Mouse (Mus musculus) liver, embryonic 14.5 days (tissue): Measurements from ENCODE around the gene Dnajc14.

Source experiments
- CTCF ChIP-seq: IDR thresholded peaks from 2 replicates; pipeline ENCODE4 v1.5.1; 2016; ENCODE audit warnings: antibody characterized with exemption, low read depth, control low read depth
- EP300 ChIP-seq: IDR thresholded peaks from 2 replicates; pipeline ENCODE4 v1.6.1; 2016; ENCODE audit warnings: antibody characterized with exemption, low read depth

DNA sequence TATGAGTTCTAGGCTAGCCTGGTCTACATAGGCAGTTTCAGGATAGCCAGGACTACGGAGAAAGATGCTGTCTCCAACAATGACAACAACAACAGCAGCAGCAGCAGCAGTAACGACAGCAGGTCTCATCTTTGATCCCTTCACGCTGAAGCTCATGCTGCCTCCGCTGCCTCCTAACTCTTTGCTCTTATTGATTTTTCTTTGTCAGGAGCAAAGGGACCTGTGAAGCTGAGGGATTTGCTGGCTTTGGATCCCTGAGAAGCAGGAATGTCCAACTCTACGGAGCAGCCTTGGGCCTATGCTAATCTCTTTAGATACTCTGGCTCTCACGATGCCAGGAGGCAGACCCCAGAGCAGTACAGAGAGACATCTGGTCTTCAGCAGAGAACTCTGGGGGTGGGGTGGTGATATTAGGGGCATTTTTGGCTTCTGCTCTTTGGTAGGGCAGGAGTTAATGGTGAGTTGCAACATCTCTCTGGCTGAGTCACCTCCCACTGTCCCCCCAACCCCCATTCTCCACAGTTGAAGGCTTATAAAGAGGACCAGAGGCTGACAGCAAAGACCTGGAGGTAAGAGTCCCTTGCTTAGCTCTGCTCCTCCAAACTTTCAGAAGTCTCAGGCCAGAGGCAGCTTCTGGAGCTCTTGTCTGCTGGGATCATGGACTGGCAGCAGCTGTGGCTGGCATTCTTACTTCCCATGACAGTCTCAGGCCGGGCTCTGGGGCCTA is 13.3 kb upstream of the Dnajc14 start, which contains the start of gene Mmp19:
- TF ChIP-seq CTCF: no peak
- TF ChIP-seq EP300: no peak
